Mouse (Mus musculus) liver, embryonic 18 days (tissue): ENCODE results near the gene Tm6sf1. TPM values are rescaled to one million over a fixed set of nuclear protein-coding genes. Genes with fewer than 3 reads are reported as not detected.

Source experiments
- polyA plus RNA-seq: library from polyadenylated mRNA; depleted of rRNA; stranded (reverse); fragments of >200 nt; gene quantifications from 2 replicates; pipeline ENCODE4 v1.2.3, GENCODE M21; 2012; rRNA removed

The Tm6sf1 gene
- polyA plus RNA-seq: 16.7 and 18.6 TPM in 2 replicates

DNA sequence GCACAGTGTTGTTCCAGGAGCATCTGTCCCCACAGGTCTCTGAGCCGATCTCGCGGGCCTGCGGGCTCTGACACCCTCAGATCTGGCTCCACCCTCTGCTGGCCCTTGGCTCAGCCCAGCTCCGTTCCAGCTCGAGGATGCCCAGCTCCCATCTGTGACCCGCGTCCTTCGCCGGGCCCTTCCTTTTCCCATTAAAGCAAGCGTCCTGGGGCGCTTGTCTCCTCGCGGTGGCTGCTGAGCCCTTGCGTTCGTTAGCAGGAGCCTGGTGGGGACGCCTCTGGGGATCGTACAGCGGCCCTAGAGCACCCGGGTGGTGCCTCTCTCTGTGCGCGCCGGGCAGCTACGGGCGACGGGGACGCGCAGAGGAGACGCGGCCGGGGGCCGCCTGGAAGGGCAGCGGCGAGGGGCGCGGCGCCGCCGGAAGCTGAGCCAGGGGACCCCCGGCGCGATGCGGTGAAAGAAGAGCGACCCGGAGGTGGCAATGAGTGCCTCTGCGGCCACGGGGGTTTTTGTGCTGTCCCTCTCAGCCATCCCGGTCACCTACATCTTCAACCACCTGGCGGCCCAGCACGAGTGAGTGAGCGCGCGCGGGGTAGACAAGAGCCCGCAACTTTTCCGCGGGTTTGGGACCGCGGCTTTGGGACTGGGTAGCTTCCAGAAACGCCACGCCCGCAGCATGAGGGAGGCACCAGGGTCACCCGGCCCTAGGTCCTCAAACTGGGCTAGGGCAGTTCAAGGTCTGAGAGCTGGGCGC lies at the start of gene Tm6sf1:
TSS of gene Tm6sf1 (plus strand) at position 34 of the 754 bp plus-strand sequence.

GRCm38 (mm10) chr7:81829379-81829894 lies 29.4 kb upstream of the Tm6sf1 start, which contains the start of gene Btbd1:
Gene Btbd1, minus strand, starts transcription at chr7:81829431.

GRCm38 (mm10) chr7:81855694-81856093 lies 3.1 kb upstream of the Tm6sf1 start, which contains the start of gene Gm10160:
Gene Gm10160, minus strand, starts transcription at chr7:81855794.

Other genes with a start within 250 kb of the Tm6sf1 start
- 4.4 and 4.8 TPM in 2 replicates for gene Homer2, start 151.5 kb upstream of the Tm6sf1 start, polyA plus RNA-seq
- gene Ramac, start 96.1 kb upstream of the Tm6sf1 start, polyA plus RNA-seq: 27.6 and 28.5 TPM in 2 replicates
- gene 3110040N11Rik, start 69.5 kb upstream of the Tm6sf1 start, polyA plus RNA-seq: 21.2 and 23.0 TPM in 2 replicates
- gene Btbd1, start 29.6 kb upstream of the Tm6sf1 start, polyA plus RNA-seq: 13.6 and 13.8 TPM in 2 replicates
- not detected in 2 replicates for gene Gm10160, start 3.2 kb upstream of the Tm6sf1 start, polyA plus RNA-seq
- 0.22 and 0.28 TPM in 2 replicates for gene Hdgfl3, start 75.5 kb downstream of the Tm6sf1 start, polyA plus RNA-seq
- gene Bnc1, start 133.3 kb downstream of the Tm6sf1 start, polyA plus RNA-seq: 0.30 and 0.31 TPM in 2 replicates